Mouse (Mus musculus) lung, embryonic 14.5 days (tissue): ENCODE results near the gene Slc9a5. TPM values are rescaled to one million over a fixed set of nuclear protein-coding genes. Genes with fewer than 3 reads are reported as not detected.

Experiments
- ATAC-seq: fragments of 200-750 bp; cut with Nextera tagmentation; 2 replicates; pipeline ENCODE4 v1.8.0; 2017; ENCODE audit warnings: mild to moderate bottlenecking, moderate TSS enrichment, moderate library complexity; ENCODE audit not compliant: insufficient read depth
- DNase-seq: peaks from one replicate; pipeline ENCODE4 v3.0.0-alpha.2; 2015
- H3K27ac ChIP-seq: fragments of 300-500 bp; sonication (generic); 2 replicates; pipeline ENCODE4 v1.5.1; 2014; ENCODE audit warnings: low read depth, mild to moderate bottlenecking, moderate library complexity
- H3K27me3 ChIP-seq: fragments of 300-500 bp; sonication (generic); 2 replicates; pipeline ENCODE4 v1.6.1; 2014; ENCODE audit warnings: low read length, control low read depth; ENCODE audit not compliant: insufficient read depth
- H3K36me3 ChIP-seq: fragments of 300-500 bp; sonication (generic); 2 replicates; pipeline ENCODE4 v1.6.1; 2014; ENCODE audit warnings: control low read depth; ENCODE audit not compliant: insufficient read depth
- H3K4me1 ChIP-seq: fragments of 300-500 bp; sonication (generic); 2 replicates; pipeline ENCODE4 v1.6.1; 2014; ENCODE audit warnings: antibody characterized with exemption, control low read depth; ENCODE audit not compliant: insufficient read depth
- H3K4me2 ChIP-seq: fragments of 300-500 bp; sonication (generic); 2 replicates; pipeline ENCODE4 v1.6.1; 2014; ENCODE audit warnings: mild to moderate bottlenecking
- H3K4me3 ChIP-seq: fragments of 300-500 bp; sonication (generic); 2 replicates; pipeline ENCODE4 v1.5.1; 2014; ENCODE audit warnings: low read depth, low read length
- H3K9ac ChIP-seq: fragments of 300-500 bp; sonication (generic); 2 replicates; pipeline ENCODE4 v1.6.1; 2014
- H3K9me3 ChIP-seq: fragments of 300-500 bp; sonication (generic); 2 replicates; pipeline ENCODE4 v1.6.1; 2016; ENCODE audit warnings: low read depth, low read length, control low read depth
- CTCF ChIP-seq: IDR thresholded peaks from 2 replicates; pipeline ENCODE4 v1.5.1; 2016; ENCODE audit warnings: antibody characterized with exemption, low read depth
- WGBS: fragments of 180-500 bp; shearing (Covaris S2); extraction: QIAGEN DNeasy Blood & Tissue Kit; methylation state at CpG from one replicate; pipeline ENCODE4 v1.1.7; 2014; 5-methylcytosine and 5-hydroxymethylcytosine counted together
- polyA plus RNA-seq: library from polyadenylated mRNA; unstranded; fragments of >200 nt; fragmentation: Nextera tagmentation; extraction: Ambion mirVana; gene quantifications from 2 replicates; pipeline ENCODE4 v1.2.1, GENCODE M21; 2014

The Slc9a5 gene
- polyA plus RNA-seq, 1 experiment from 2014 or later = 10.9 TPM

GRCm38 (mm10) chr8:105346611-105347427 is 1.8 kb upstream of the Slc9a5 start:
- Histone ChIP-seq H3K4me3 (peak overlapping the region; percentile 84), H3K27me3 (peaks cover 4% of the 10 kb centered on the region; the same call in 1 of the 2 replicates), H3K4me2 (peak overlapping the region; percentile 90), H3K27ac (peak overlapping the region; percentile 96), H3K9ac (peak overlapping the region; percentile 83), H3K4me1 (peaks cover 31% of the 10 kb centered on the region), H3K36me3 (peaks cover 18% of the 10 kb centered on the region), H3K9me3 (no peaks in the 10 kb centered on the region)
- WGBS = 0% methylated on average over 34 of the region's 34 CpGs
- TF ChIP-seq CTCF = no peak
- peak; percentile 85 for DNase-seq
- ATAC-seq = peak; percentile 25

GRCm38 (mm10) chr8:105347428-105348221 is 1.0 kb upstream of the Slc9a5 start, which contains the start of gene Fhod1:
Gene Fhod1, minus strand, starts transcription at chr8:105347953.
- peaks cover 4% of the 10 kb centered on the region; the same call in 1 of the 2 replicates for H3K27me3 ChIP-seq
- H3K4me1 ChIP-seq = peaks cover 29% of the 10 kb centered on the region
- H3K36me3 ChIP-seq = peaks cover 18% of the 10 kb centered on the region
- WGBS = under 1% methylated on average over 53 of the region's 53 CpGs
- peak within 1 kb of the TSS; percentile 84 for H3K4me3 ChIP-seq
- peak; percentile 86 for ATAC-seq
- H3K4me2 ChIP-seq = peak within 1 kb of the TSS; percentile 90
- no peaks in the 10 kb centered on the region for H3K9me3 ChIP-seq
- peak within 1 kb of the TSS; percentile 83 for H3K9ac ChIP-seq
- peak within 1 kb of the TSS; percentile 96 for H3K27ac ChIP-seq
- peak; percentile 31 for TF ChIP-seq CTCF
- DNase-seq = peak; percentile 100

- H3K27ac ChIP-seq = peak overlapping the region; percentile 86
- no peak for TF ChIP-seq CTCF
- under 1% methylated on average over 36 of the region's 48 CpGs for WGBS
- peak overlapping the region; percentile 75 for H3K9ac ChIP-seq
- H3K36me3 ChIP-seq = 0 out of 2 replicates have a peak, but pooled peaks cover 9% of the 10 kb centered on the region
- H3K4me3 ChIP-seq = peak overlapping the region; percentile 84
- ATAC-seq = no peak
- peaks cover 4% of the 10 kb centered on the region; the same call in 1 of the 2 replicates for H3K27me3 ChIP-seq
- no peaks in the 10 kb centered on the region for H3K9me3 ChIP-seq
- H3K4me1 ChIP-seq = peaks cover 19% of the 10 kb centered on the region
- H3K4me2 ChIP-seq = peak overlapping the region; percentile 90
- DNase-seq = peak; percentile 59
These were observed 591 bp downstream of the Slc9a5 start for GRCm38 (mm10) chr8:105349096-105349771.

- Histone ChIP-seq H3K27ac (no peak overlapping the region; the same call in 1 of the 2 replicates), H3K9me3 (no peaks in the 10 kb centered on the region), H3K9ac (peak overlapping the region; percentile 75), H3K36me3 (peaks cover 12% of the 10 kb centered on the region; the same call in 1 of the 2 replicates), H3K27me3 (peaks cover 4% of the 10 kb centered on the region; the same call in 1 of the 2 replicates), H3K4me3 (peak overlapping the region; percentile 84), H3K4me1 (peaks cover 10% of the 10 kb centered on the region), H3K4me2 (peak overlapping the region; percentile 90)
- no peak for ATAC-seq
- no peak for TF ChIP-seq CTCF
- WGBS = 33% methylated on average over 7 of the region's 7 CpGs
- peak; percentile 31 for DNase-seq
These were observed 1.5 kb downstream of the Slc9a5 start for GRCm38 (mm10) chr8:105350186-105350585.

- H3K9me3 ChIP-seq = no peaks in the 10 kb centered on the region
- H3K27me3 ChIP-seq = peaks cover 4% of the 10 kb centered on the region; the same call in 1 of the 2 replicates
- no peak overlapping the region for H3K4me2 ChIP-seq
- no peak for DNase-seq
- 67% methylated on average over 8 of the region's 8 CpGs for WGBS
- ATAC-seq = no peak
- H3K4me3 ChIP-seq = no peak overlapping the region
- no peak overlapping the region for H3K9ac ChIP-seq
- no peak for TF ChIP-seq CTCF
- H3K36me3 ChIP-seq = peaks cover 43% of the 10 kb centered on the region
- H3K4me1 ChIP-seq = no peaks in the 10 kb centered on the region
- no peak overlapping the region for H3K27ac ChIP-seq
These were observed 5.0 kb downstream of the Slc9a5 start for GRCm38 (mm10) chr8:105353583-105354135.

GRCm38 (mm10) chr8:105354549-105354948 is 5.9 kb downstream of the Slc9a5 start:
- 88% methylated on average over 4 of the region's 4 CpGs for WGBS
- DNase-seq (no peak), ATAC-seq (no peak)
- Histone ChIP-seq H3K9ac (no peak overlapping the region), H3K27me3 (0 out of 2 replicates have a peak, but pooled peaks cover 3% of the 10 kb centered on the region), H3K9me3 (no peaks in the 10 kb centered on the region), H3K4me2 (no peak overlapping the region), H3K27ac (no peak overlapping the region), H3K4me1 (no peaks in the 10 kb centered on the region), H3K4me3 (no peak overlapping the region), H3K36me3 (peaks cover 49% of the 10 kb centered on the region)
- no peak for TF ChIP-seq CTCF
